Mouse (Mus musculus): ENCODE data around the gene Pmch. TPM values are rescaled to one million over a fixed set of nuclear protein-coding genes. Genes with fewer than 3 reads are reported as not detected.

Gene Pmch
- not detected for total RNA-seq (2018; cell fraction: chromatin; rRNA removed)
- total RNA-seq (2018; cell fraction: cytosol; rRNA removed): not detected
- total RNA-seq (2018; cell fraction: nucleus; rRNA removed): not detected
- not detected in 3 replicates for polyA plus RNA-seq (2018)

DNA sequence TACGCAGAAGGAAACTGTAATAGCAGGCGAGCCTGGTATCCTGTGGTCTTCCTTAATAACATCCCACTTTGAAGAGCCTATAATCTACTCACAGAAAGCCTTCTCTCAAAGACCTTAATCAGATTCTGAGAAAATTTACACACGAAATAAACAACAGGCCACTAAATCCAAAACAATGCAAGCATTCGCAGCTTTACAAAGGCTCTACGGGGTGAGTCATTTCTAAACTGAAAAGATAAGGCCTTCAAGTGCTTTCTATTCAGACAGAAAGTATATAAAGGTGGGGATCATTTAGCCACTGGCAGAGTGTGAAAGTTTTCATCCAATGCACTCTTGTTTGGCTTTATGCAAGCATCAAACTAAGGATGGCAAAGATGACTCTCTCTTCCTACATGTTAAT, at the start of gene Pmch:
Pmch (plus strand) TSS at position 301 of the 400 bp plus-strand sequence.
- Histone ChIP-seq H3K27ac (no peak within 1 kb of the TSS), H3K4me3 (ENCODE audit: inconsistent target) (no peak within 1 kb of the TSS), H3K79me2 (ENCODE audit: inconsistent target) (no peaks in the 10 kb centered on the region), H3K36me3 (ENCODE audit: inconsistent target) (no peaks in the 10 kb centered on the region)
- 93% methylated on average over 5 of the region's 5 CpGs for whole genome bisulfite sequencing (ENCODE audit: missing documents)

GRCm38 (mm10) chr10:88044297-88044696, 46.6 kb upstream of the Pmch start:
- WGBS (ENCODE audit: missing documents): 96% methylated on average over 4 of the region's 4 CpGs
- no peak overlapping the region for H3K27ac ChIP-seq
- no peak overlapping the region for H3K4me3 ChIP-seq (ENCODE audit: inconsistent target)
- no peaks in the 10 kb centered on the region for H3K79me2 ChIP-seq (ENCODE audit: inconsistent target)
- H3K36me3 ChIP-seq (ENCODE audit: inconsistent target): no peaks in the 10 kb centered on the region

GRCm38 (mm10) chr10:88046098-88046771, 44.6 kb upstream of the Pmch start:
- H3K79me2 ChIP-seq (ENCODE audit: inconsistent target): no peaks in the 10 kb centered on the region
- H3K36me3 ChIP-seq (ENCODE audit: inconsistent target): no peaks in the 10 kb centered on the region
- H3K27ac ChIP-seq: no peak overlapping the region
- WGBS (ENCODE audit: missing documents): 92% methylated on average over 11 of the region's 11 CpGs
- H3K4me3 ChIP-seq (ENCODE audit: inconsistent target): no peak overlapping the region

- 21% methylated on average over 12 of the region's 14 CpGs for WGBS (ENCODE audit: missing documents)
- no peak overlapping the region for H3K4me3 ChIP-seq (ENCODE audit: inconsistent target)
- no peak overlapping the region for H3K27ac ChIP-seq
- no peaks in the 10 kb centered on the region for H3K36me3 ChIP-seq (ENCODE audit: inconsistent target)
- no peaks in the 10 kb centered on the region for H3K79me2 ChIP-seq (ENCODE audit: inconsistent target)
Observed at GRCm38 (mm10) chr10:88054233-88054985, 36.5 kb upstream of the Pmch start.

- no peaks in the 10 kb centered on the region for H3K79me2 ChIP-seq (ENCODE audit: inconsistent target)
- H3K36me3 ChIP-seq (ENCODE audit: inconsistent target): no peaks in the 10 kb centered on the region
- no peak overlapping the region for H3K4me3 ChIP-seq (ENCODE audit: inconsistent target)
- WGBS (ENCODE audit: missing documents): 71% methylated on average over 14 of the region's 14 CpGs
- H3K27ac ChIP-seq: no peak overlapping the region
Observed at GRCm38 (mm10) chr10:88056950-88057649, 33.8 kb upstream of the Pmch start.

DNA sequence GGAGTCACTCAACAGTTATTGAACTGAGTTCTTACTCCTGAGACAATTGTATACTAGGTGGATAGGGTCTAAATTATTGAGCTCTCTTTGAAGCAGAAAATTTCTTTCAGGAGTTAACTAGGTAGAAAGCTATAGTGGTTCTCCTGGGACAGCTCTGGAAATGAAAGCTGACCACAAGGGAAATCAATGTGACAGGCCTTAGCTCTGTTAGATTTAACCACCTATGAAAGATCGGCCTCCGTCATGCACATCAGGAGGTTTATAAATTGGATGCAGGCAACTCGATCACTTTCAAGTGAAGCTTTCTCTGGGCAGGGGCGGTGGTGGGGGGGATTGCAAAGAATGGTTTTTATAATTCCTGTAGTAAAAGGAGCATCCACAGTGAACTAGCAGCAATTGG, 27.4 kb upstream of the Pmch start:
- WGBS (ENCODE audit: missing documents): 87% methylated on average over 4 of the region's 4 CpGs
- no peak overlapping the region for H3K4me3 ChIP-seq (ENCODE audit: inconsistent target)
- no peaks in the 10 kb centered on the region for H3K79me2 ChIP-seq (ENCODE audit: inconsistent target)
- no peak overlapping the region for H3K27ac ChIP-seq
- H3K36me3 ChIP-seq (ENCODE audit: inconsistent target): no peaks in the 10 kb centered on the region

DNA sequence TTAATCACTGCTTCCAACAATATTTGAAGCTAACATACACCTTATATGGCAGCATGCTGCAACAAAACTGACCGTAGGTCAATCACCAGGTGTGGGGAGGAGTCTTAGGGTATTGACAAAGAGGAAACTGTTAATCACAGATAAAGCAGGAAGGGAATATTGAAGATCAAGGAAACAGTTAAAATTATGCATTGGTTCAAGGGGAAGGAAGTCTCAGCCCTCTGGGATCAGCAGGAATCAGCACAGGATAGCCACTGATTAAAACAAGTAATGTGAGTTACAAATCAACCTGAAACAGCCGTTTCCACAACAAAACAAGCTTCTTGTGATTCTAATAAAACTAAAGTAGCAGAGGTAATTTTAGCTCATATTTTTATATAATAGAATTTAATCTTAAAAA, 26.0 kb upstream of the Pmch start:
- H3K79me2 ChIP-seq (ENCODE audit: inconsistent target): no peaks in the 10 kb centered on the region
- H3K27ac ChIP-seq: no peak overlapping the region
- 66% methylated on average over 2 of the region's 2 CpGs for WGBS (ENCODE audit: missing documents)
- no peak overlapping the region for H3K4me3 ChIP-seq (ENCODE audit: inconsistent target)
- no peaks in the 10 kb centered on the region for H3K36me3 ChIP-seq (ENCODE audit: inconsistent target)

- no peaks in the 10 kb centered on the region for H3K36me3 ChIP-seq (ENCODE audit: inconsistent target)
- no peaks in the 10 kb centered on the region for H3K79me2 ChIP-seq (ENCODE audit: inconsistent target)
- no peak overlapping the region for H3K27ac ChIP-seq
- no peak overlapping the region for H3K4me3 ChIP-seq (ENCODE audit: inconsistent target)
- WGBS (ENCODE audit: missing documents): 90% methylated on average over 3 of the region's 3 CpGs
Observed at GRCm38 (mm10) chr10:88067377-88067776, 23.5 kb upstream of the Pmch start.

GRCm38 (mm10) chr10:88106169-88106568, 15.3 kb downstream of the Pmch start:
- 100% methylated on average over 2 of the region's 2 CpGs for WGBS (ENCODE audit: missing documents)

DNA sequence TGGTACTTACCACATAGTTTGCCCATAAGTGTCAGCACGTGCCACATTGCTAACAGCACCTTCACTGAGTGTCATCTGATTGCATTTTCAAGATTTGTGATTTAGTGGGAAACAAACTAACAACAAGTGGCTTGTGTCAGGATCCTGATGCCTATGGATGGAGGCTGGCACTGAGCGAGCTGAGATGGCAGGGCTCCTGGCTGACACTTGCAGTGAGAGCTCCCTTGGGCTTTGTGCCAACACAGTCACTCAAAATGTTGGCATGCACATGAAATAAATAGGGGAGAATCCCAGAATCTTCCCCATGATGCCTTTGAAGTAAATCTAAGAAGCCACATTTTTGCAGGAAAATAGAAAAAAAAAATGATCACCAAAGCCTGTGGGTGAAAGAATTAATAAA, 22.4 kb downstream of the Pmch start:
- no peaks in the 10 kb centered on the region for H3K79me2 ChIP-seq (ENCODE audit: inconsistent target)
- no peaks in the 10 kb centered on the region for H3K36me3 ChIP-seq (ENCODE audit: inconsistent target)
- no peak overlapping the region for H3K4me3 ChIP-seq (ENCODE audit: inconsistent target)
- 90% methylated on average over 2 of the region's 2 CpGs for WGBS (ENCODE audit: missing documents)
- no peak overlapping the region for H3K27ac ChIP-seq

More at GRCm38 (mm10) chr10:88106169-88106568, 15.3 kb downstream of the Pmch start:
- Histone ChIP-seq H3K36me3 (ENCODE audit: inconsistent target) (no peaks in the 10 kb centered on the region), H3K79me2 (ENCODE audit: inconsistent target) (no peaks in the 10 kb centered on the region), H3K4me3 (ENCODE audit: inconsistent target) (no peak overlapping the region), H3K27ac (no peak overlapping the region)

DNA sequence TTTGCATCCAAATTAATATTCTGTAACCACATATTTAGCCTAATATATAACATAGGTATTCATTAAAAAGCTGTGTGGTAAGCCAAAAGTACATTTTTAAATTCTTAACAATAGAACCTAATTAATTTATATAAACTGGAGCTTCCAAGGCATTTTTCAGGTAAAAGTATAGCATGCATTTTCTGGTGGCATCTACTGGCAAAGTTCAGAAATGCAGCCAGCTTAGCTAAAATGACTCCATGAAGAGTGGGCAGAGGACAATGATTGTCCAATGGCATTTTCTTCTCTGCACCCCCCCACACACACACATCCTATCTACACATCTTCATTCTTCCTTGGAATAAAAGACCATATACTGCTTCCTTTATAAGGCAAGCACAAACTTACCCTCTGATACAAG, 28.8 kb downstream of the Pmch start:
- no peak overlapping the region for H3K4me3 ChIP-seq (ENCODE audit: inconsistent target)
- H3K36me3 ChIP-seq (ENCODE audit: inconsistent target): no peaks in the 10 kb centered on the region
- no peak overlapping the region for H3K27ac ChIP-seq
- H3K79me2 ChIP-seq (ENCODE audit: inconsistent target): no peaks in the 10 kb centered on the region

- Histone ChIP-seq H3K27ac (no peak overlapping the region), H3K36me3 (ENCODE audit: inconsistent target) (no peaks in the 10 kb centered on the region), H3K79me2 (ENCODE audit: inconsistent target) (no peaks in the 10 kb centered on the region), H3K4me3 (ENCODE audit: inconsistent target) (no peak overlapping the region)
- 93% methylated on average over 16 of the region's 16 CpGs for WGBS (ENCODE audit: missing documents)
Observed at GRCm38 (mm10) chr10:88135630-88136029, 44.8 kb downstream of the Pmch start.
